Mouse (Mus musculus) heart, embryonic 16.5 days (tissue): Measurements from ENCODE around the gene Toe1. TPM values are rescaled to one million over a fixed set of nuclear protein-coding genes. Genes with fewer than 3 reads are reported as not detected.

Experiments
- ATAC-seq: fragments of 200-750 bp; cut with Nextera tagmentation; replicated peaks from 2 replicates; pipeline ENCODE4 v1.8.0; 2017; ENCODE audit warnings: moderate number of reproducible peaks; ENCODE audit not compliant: insufficient read depth, low FRiP score; ENCODE audit errors: extremely low read depth
- H3K27ac ChIP-seq: fragments of 300-500 bp; sonication (generic); 2 replicates; pipeline ENCODE4 v1.5.1; 2014; ENCODE audit warnings: mild to moderate bottlenecking, low read length, control low read depth, moderate library complexity
- H3K27me3 ChIP-seq: fragments of 300-500 bp; sonication (generic); 2 replicates; pipeline ENCODE4 v1.6.1; 2014; ENCODE audit warnings: low read length, mixed read lengths; ENCODE audit not compliant: control insufficient read depth, insufficient read depth
- H3K36me3 ChIP-seq: fragments of 300-500 bp; sonication (generic); 2 replicates; pipeline ENCODE4 v1.6.1; 2014; ENCODE audit not compliant: control insufficient read depth, insufficient read depth
- H3K4me1 ChIP-seq: fragments of 300-500 bp; sonication (generic); 2 replicates; pipeline ENCODE4 v1.6.1; 2014; ENCODE audit warnings: low read length, mixed read lengths; ENCODE audit not compliant: control insufficient read depth, insufficient read depth
- H3K4me2 ChIP-seq: fragments of 300-500 bp; sonication (generic); 2 replicates; pipeline ENCODE4 v1.6.1; 2014; ENCODE audit warnings: low read depth, mild to moderate bottlenecking, control low read depth, low read length
- H3K4me3 ChIP-seq: fragments of 300-500 bp; sonication (generic); 2 replicates; pipeline ENCODE4 v1.5.1; 2014; ENCODE audit warnings: mild to moderate bottlenecking, control low read depth, low read length
- H3K9ac ChIP-seq: fragments of 300-500 bp; sonication (generic); 2 replicates; pipeline ENCODE4 v1.6.1; 2014; ENCODE audit warnings: low read length, control low read depth
- H3K9me3 ChIP-seq: fragments of 300-500 bp; sonication (generic); replicated peaks from 2 replicates; pipeline ENCODE4 v1.6.1; 2016; ENCODE audit warnings: low read length; ENCODE audit not compliant: control insufficient read depth
- WGBS: fragments of 180-500 bp; shearing (Covaris S2); extraction: QIAGEN DNeasy Blood & Tissue Kit; methylation state at CpG from one replicate; pipeline ENCODE4 v1.1.7; 2014; 5-methylcytosine and 5-hydroxymethylcytosine counted together
- polyA plus RNA-seq: library from polyadenylated mRNA; unstranded; fragments of >200 nt; fragmentation: Nextera tagmentation; extraction: Ambion mirVana; gene quantifications from 2 replicates; pipeline ENCODE4 v1.2.1, GENCODE M21; 2015

The Toe1 gene
- polyA plus RNA-seq, 1 experiment from 2014 or later = 23.4 TPM

- Histone ChIP-seq H3K9ac (no peak overlapping the region), H3K36me3 (no peaks in the 10 kb centered on the region), H3K27ac (no peak overlapping the region), H3K27me3 (no peaks in the 10 kb centered on the region), H3K4me1 (peaks cover 11% of the 10 kb centered on the region), H3K4me2 (no peak overlapping the region), H3K4me3 (no peak overlapping the region), H3K9me3 (no peaks in the 10 kb centered on the region)
- ATAC-seq = no peak
- 63% methylated on average over 3 of the region's 3 CpGs for WGBS
Measured at GRCm38 (mm10) chr4:116811012-116811411, 3.6 kb upstream of the Toe1 start.

GRCm38 (mm10) chr4:116799901-116800300 is 7.5 kb downstream of the Toe1 start:
- no peak overlapping the region for H3K27ac ChIP-seq
- H3K27me3 ChIP-seq = no peaks in the 10 kb centered on the region
- peaks cover 9% of the 10 kb centered on the region for H3K4me1 ChIP-seq
- no peak overlapping the region for H3K9ac ChIP-seq
- H3K36me3 ChIP-seq = peaks cover 19% of the 10 kb centered on the region
- no peak overlapping the region for H3K4me2 ChIP-seq
- no peak overlapping the region for H3K4me3 ChIP-seq
- ATAC-seq = no peak
- WGBS = 33% methylated on average over 5 of the region's 5 CpGs
- H3K9me3 ChIP-seq = no peaks in the 10 kb centered on the region

- Histone ChIP-seq H3K27ac (peak overlapping the region; percentile 90), H3K36me3 (no peaks in the 10 kb centered on the region), H3K4me1 (peaks cover 9% of the 10 kb centered on the region), H3K4me2 (peak overlapping the region; percentile 37), H3K4me3 (no peak overlapping the region), H3K9me3 (no peaks in the 10 kb centered on the region), H3K27me3 (no peaks in the 10 kb centered on the region), H3K9ac (no peak overlapping the region)
- peak; percentile 93 for ATAC-seq
- 30% methylated on average over 1 of the region's 1 CpGs for WGBS
Measured at GRCm38 (mm10) chr4:116796442-116797110, 10.9 kb downstream of the Toe1 start.

- Histone ChIP-seq H3K4me1 (peaks cover 9% of the 10 kb centered on the region), H3K27ac (no peak overlapping the region), H3K4me2 (no peak overlapping the region), H3K4me3 (no peak overlapping the region), H3K27me3 (no peaks in the 10 kb centered on the region), H3K36me3 (no peaks in the 10 kb centered on the region), H3K9ac (no peak overlapping the region), H3K9me3 (no peaks in the 10 kb centered on the region)
- no peak for ATAC-seq
- WGBS = 70% methylated on average over 2 of the region's 2 CpGs
Measured at GRCm38 (mm10) chr4:116794273-116794672, 13.2 kb downstream of the Toe1 start.

GRCm38 (mm10) chr4:116792453-116792852 is 15.0 kb downstream of the Toe1 start:
- H3K27ac ChIP-seq = no peak overlapping the region
- no peaks in the 10 kb centered on the region for H3K9me3 ChIP-seq
- WGBS = 84% methylated on average over 8 of the region's 8 CpGs
- H3K4me3 ChIP-seq = no peak overlapping the region
- peaks cover 13% of the 10 kb centered on the region for H3K4me1 ChIP-seq
- no peak overlapping the region for H3K9ac ChIP-seq
- no peak for ATAC-seq
- no peaks in the 10 kb centered on the region for H3K27me3 ChIP-seq
- H3K4me2 ChIP-seq = no peak overlapping the region
- no peaks in the 10 kb centered on the region for H3K36me3 ChIP-seq

GRCm38 (mm10) chr4:116788956-116789355 is 18.5 kb downstream of the Toe1 start:
- peaks cover 4% of the 10 kb centered on the region; the same call in 1 of the 2 replicates for H3K9me3 ChIP-seq
- H3K4me2 ChIP-seq = no peak overlapping the region
- H3K4me3 ChIP-seq = no peak overlapping the region
- H3K9ac ChIP-seq = no peak overlapping the region
- 10% methylated on average over 3 of the region's 3 CpGs for WGBS
- H3K4me1 ChIP-seq = peaks cover 4% of the 10 kb centered on the region; the same call in 1 of the 2 replicates
- H3K27ac ChIP-seq = no peak overlapping the region
- no peaks in the 10 kb centered on the region for H3K36me3 ChIP-seq
- H3K27me3 ChIP-seq = no peaks in the 10 kb centered on the region
- ATAC-seq = no peak

- no peak overlapping the region for H3K27ac ChIP-seq
- WGBS = 39% methylated on average over 7 of the region's 7 CpGs
- H3K4me2 ChIP-seq = no peak overlapping the region
- no peak for ATAC-seq
- H3K9me3 ChIP-seq = peaks cover 4% of the 10 kb centered on the region; the same call in 1 of the 2 replicates
- no peak overlapping the region for H3K4me3 ChIP-seq
- peaks cover 4% of the 10 kb centered on the region; the same call in 1 of the 2 replicates for H3K4me1 ChIP-seq
- H3K36me3 ChIP-seq = no peaks in the 10 kb centered on the region
- no peaks in the 10 kb centered on the region for H3K27me3 ChIP-seq
- H3K9ac ChIP-seq = no peak overlapping the region
Measured at GRCm38 (mm10) chr4:116787985-116788760, 19.3 kb downstream of the Toe1 start.

GRCm38 (mm10) chr4:116786587-116786986 is 20.9 kb downstream of the Toe1 start:
- H3K4me3 ChIP-seq = no peak overlapping the region
- no peak overlapping the region for H3K9ac ChIP-seq
- H3K36me3 ChIP-seq = no peaks in the 10 kb centered on the region
- 94% methylated on average over 1 of the region's 1 CpGs for WGBS
- H3K27me3 ChIP-seq = no peaks in the 10 kb centered on the region
- no peak overlapping the region for H3K27ac ChIP-seq
- peaks cover 4% of the 10 kb centered on the region; the same call in 1 of the 2 replicates for H3K4me1 ChIP-seq
- peaks cover 4% of the 10 kb centered on the region; the same call in 1 of the 2 replicates for H3K9me3 ChIP-seq
- no peak for ATAC-seq
- no peak overlapping the region for H3K4me2 ChIP-seq

GRCm38 (mm10) chr4:116782171-116782570 is 25.3 kb downstream of the Toe1 start:
- Histone ChIP-seq H3K4me1 (no peaks in the 10 kb centered on the region), H3K4me3 (no peak overlapping the region), H3K36me3 (no peaks in the 10 kb centered on the region), H3K27me3 (no peaks in the 10 kb centered on the region), H3K9me3 (peaks cover 4% of the 10 kb centered on the region; the same call in 1 of the 2 replicates), H3K27ac (no peak overlapping the region), H3K9ac (no peak overlapping the region), H3K4me2 (no peak overlapping the region)
- ATAC-seq = no peak
- 31% methylated on average over 8 of the region's 8 CpGs for WGBS
